In genomic region chr1:72716926-72717325, GRCm38 (mm10) we compare ENCODE assay signal across 9 mouse cellular contexts. TPM values are rescaled to one million over a fixed set of nuclear protein-coding genes. Genes with fewer than 3 reads are reported as not detected.
DNase-seq lines count a peak whose midpoint lies in the region; ATAC-seq and TF ChIP-seq lines count a peak whose summit lies in the region.
"Had no signal": no experiment of that assay in that cellular context is flagged by ENCODE, and none has a peak within 500 bp of the region (broad histone marks: within the 10 kb centered on the region; RNA-seq: fewer than 3 reads in every experiment).

No protein-coding gene starts in this region.

- no peak overlapping the region for H3K9ac ChIP-seq in heart, embryonic 12.5 days
- no peak overlapping the region for H3K9ac ChIP-seq in embryonic facial prominence, embryonic 14.5 days (ENCODE audit: low read depth, low read length)

- peaks cover 13% of the 10 kb centered on the region for H3K4me1 ChIP-seq in heart, embryonic 12.5 days (replicated peaks)
- peaks cover 13% of the 10 kb centered on the region for H3K4me1 ChIP-seq in embryonic facial prominence, embryonic 14.5 days (ENCODE audit: control insufficient read depth, insufficient read depth, low read length)
- no peaks in the 10 kb centered on the region; the same call in 1 of the 2 replicates for H3K4me1 ChIP-seq in spleen, adult 2 months (ENCODE audit: control insufficient read depth, insufficient read depth, insufficient read length)

- peak; percentile 52; the same call in 1 of the 2 replicates for TF ChIP-seq CTCF in spleen, adult 2 months (IDR thresholded peaks at IDR 0.05; ENCODE audit: extremely low read depth, insufficient read depth, insufficient read length, insufficient replicate concordance)

- no peak overlapping the region for H3K27ac ChIP-seq in heart, embryonic 12.5 days (ENCODE audit: poor library complexity, severe bottlenecking)
- H3K27ac ChIP-seq in embryonic facial prominence, embryonic 14.5 days (replicated peaks; ENCODE audit: low read depth, low read length), result no peak overlapping the region
- no peak overlapping the region for H3K27ac ChIP-seq in spleen, adult 2 months (ENCODE audit: insufficient read depth, low read length)

- peak; percentile 55 to 85 for DNase-seq in heart, adult 18-20 months
- peak; percentile 33 to 63 for DNase-seq in adrenal gland, postnatal 4 days (ENCODE audit: low spot score in 2 of 2)
- peak; percentile 77 for DNase-seq in embryonic facial prominence, embryonic 14.5 days (ENCODE audit: low spot score)
- peak; percentile 88 for DNase-seq in heart, postnatal 4 days
- DNase-seq in layer of hippocampus, postnatal 36 days, result peak; percentile 51 to 55
- peak; percentile 50 to 80 for DNase-seq in lung, postnatal 4 days
- DNase-seq in spleen, adult 2 months (ENCODE audit: low read depth in 1 of 2, low spot score in 2 of 2), result peak; percentile 32 to 64

- H3K27me3 ChIP-seq in heart, embryonic 12.5 days (replicated peaks), result no peaks in the 10 kb centered on the region
- H3K27me3 ChIP-seq in embryonic facial prominence, embryonic 14.5 days (replicated peaks; ENCODE audit: control insufficient read depth, insufficient read depth, low read length), result no peaks in the 10 kb centered on the region
- no peaks in the 10 kb centered on the region for H3K27me3 ChIP-seq in spleen, adult 2 months (ENCODE audit: control insufficient read depth, insufficient read depth, low read length)
- H3K27me3 ChIP-seq: megakaryocyte, embryonic 14.5 days had no signal

- no peak overlapping the region for H3K4me3 ChIP-seq in heart, embryonic 12.5 days
- H3K4me3 ChIP-seq in embryonic facial prominence, embryonic 14.5 days (ENCODE audit: low read depth, low read length), result no peak overlapping the region
- no peak overlapping the region for H3K4me3 ChIP-seq in spleen, adult 2 months (ENCODE audit: extremely low read depth, insufficient read depth, insufficient read length)
- H3K4me3 ChIP-seq: megakaryocyte, embryonic 14.5 days had no signal

- WGBS in heart, embryonic 12.5 days, result 13% methylated on average over 5 of the region's 5 CpGs
- WGBS in embryonic facial prominence, embryonic 14.5 days, result 8% methylated on average over 5 of the region's 5 CpGs
- WGBS in spleen, adult 2 months, result 8% methylated on average over 5 of the region's 5 CpGs

- no peak overlapping the region for H3K4me2 ChIP-seq in heart, embryonic 12.5 days
- no peak overlapping the region for H3K4me2 ChIP-seq in embryonic facial prominence, embryonic 14.5 days (ENCODE audit: low read depth, low read length)

- no peak for ATAC-seq in heart, embryonic 12.5 days (ENCODE audit: insufficient number of reproducible peaks, low FRiP score)
- ATAC-seq in embryonic facial prominence, embryonic 14.5 days (ENCODE audit: low read depth), result no peak

- no peaks in the 10 kb centered on the region for H3K9me3 ChIP-seq in heart, embryonic 12.5 days (replicated peaks)
- H3K9me3 ChIP-seq in embryonic facial prominence, embryonic 14.5 days (ENCODE audit: control insufficient read depth, low read length), result no peaks in the 10 kb centered on the region
- H3K9me3 ChIP-seq: megakaryocyte, embryonic 14.5 days had no signal

- no peak for TF ChIP-seq POLR2A in spleen, adult 2 months (IDR thresholded peaks at IDR 0.05; ENCODE audit: low read depth, low read length)

- peaks cover 33% of the 10 kb centered on the region for H3K36me3 ChIP-seq in heart, embryonic 12.5 days
- H3K36me3 ChIP-seq in embryonic facial prominence, embryonic 14.5 days (ENCODE audit: control insufficient read depth, insufficient read depth, low read length), result peaks cover 37% of the 10 kb centered on the region
- H3K36me3 ChIP-seq in spleen, adult 2 months (ENCODE audit: control insufficient read depth, insufficient read depth, low read length), result peaks cover 16% of the 10 kb centered on the region

RNA-seq across cellular contexts. Expression of gene Rpl37a, which starts 5.8 kb away (rescaled TPM):
- 100 to 1,000 TPM; 674 to 726 TPM for total RNA-seq in heart, adult 18-20 months (2021)
- 1,106 and 1,125 TPM in 2 replicates for polyA plus RNA-seq in heart, embryonic 12.5 days (2016; fragmentation: Nextera tagmentation; extraction: Ambion mirVana)
- total RNA-seq in adrenal gland, postnatal 4 days (2021), result 1,000 to 10,000 TPM; 1,443 to 1,504 TPM
- 2,077 and 2,336 TPM in 2 replicates for polyA plus RNA-seq in embryonic facial prominence, embryonic 14.5 days (2014; fragmentation: Nextera tagmentation; extraction: Ambion mirVana)
- 100 to 1,000 TPM; 918 to 961 TPM for total RNA-seq in heart, postnatal 4 days (2021)
- total RNA-seq in layer of hippocampus, postnatal 36 days (2021), result 100 to 1,000 TPM; 568 to 629 TPM
- polyA plus RNA-seq in spleen, adult 2 months (2012; rRNA removed), result 577 and 700 TPM in 2 replicates

RNA-seq across cellular contexts. Expression of gene Ankar, which starts 16.5 kb away (rescaled TPM):
- total RNA-seq in heart, adult 18-20 months (2021), result not detected
- polyA plus RNA-seq in heart, embryonic 12.5 days (2016; fragmentation: Nextera tagmentation; extraction: Ambion mirVana), result not detected in 2 replicates
- not detected for total RNA-seq in adrenal gland, postnatal 4 days (2021)
- polyA plus RNA-seq in embryonic facial prominence, embryonic 14.5 days (2014; fragmentation: Nextera tagmentation; extraction: Ambion mirVana), result not detected in 2 replicates
- total RNA-seq in heart, postnatal 4 days (2021), result not detected
- total RNA-seq in layer of hippocampus, postnatal 36 days (2021), result not detected
- not detected in 2 replicates for polyA plus RNA-seq in spleen, adult 2 months (2012; rRNA removed)
